Mouse (Mus musculus) midbrain, postnatal 0 days (tissue): ENCODE measurements at regions not wholly inside any gene's neighbourhood (a gene's known extent, or its start where the extent isn't known, plus 50 kb on each side); places are given as distances from the start of the nearest gene placed in this dataset.

ENCODE experiments used
- ATAC-seq: fragments of 200-750 bp; cut with Nextera tagmentation; 2 replicates; pipeline ENCODE4 v1.8.0; 2017; ENCODE audit warnings: moderate number of reproducible peaks, mild to moderate bottlenecking, moderate TSS enrichment, moderate library complexity; ENCODE audit not compliant: low FRiP score
- DNase-seq: peaks from one replicate; pipeline ENCODE4 v3.0.0-alpha.2; 2015; ENCODE audit warnings: low spot score
- H3K27ac ChIP-seq: fragments of 300-500 bp; sonication (generic); 2 replicates; pipeline ENCODE4 v1.5.1; 2014; ENCODE audit warnings: low read depth, mild to moderate bottlenecking, low read length, mixed read lengths
- H3K27me3 ChIP-seq: fragments of 300-500 bp; sonication (generic); 2 replicates; pipeline ENCODE4 v1.6.1; 2014; ENCODE audit warnings: low read length, control low read depth, mixed read lengths; ENCODE audit not compliant: insufficient read depth
- H3K36me3 ChIP-seq: fragments of 300-500 bp; sonication (generic); 2 replicates; pipeline ENCODE4 v1.6.1; 2014; ENCODE audit warnings: low read length, control low read depth, mixed read lengths; ENCODE audit not compliant: insufficient read depth
- H3K4me1 ChIP-seq: fragments of 300-500 bp; sonication (generic); 2 replicates; pipeline ENCODE4 v1.6.1; 2014; ENCODE audit warnings: mild to moderate bottlenecking, control low read depth, antibody characterized with exemption, low read length, mixed read lengths; ENCODE audit not compliant: insufficient read depth
- H3K4me2 ChIP-seq: fragments of 300-500 bp; sonication (generic); 2 replicates; pipeline ENCODE4 v1.6.1; 2014; ENCODE audit warnings: low read depth, mild to moderate bottlenecking, low read length, mixed read lengths; ENCODE audit not compliant: poor library complexity, severe bottlenecking
- H3K4me3 ChIP-seq: fragments of 300-500 bp; sonication (generic); 2 replicates; pipeline ENCODE4 v1.5.1; 2014; ENCODE audit warnings: low read depth, mild to moderate bottlenecking, low read length, moderate library complexity
- H3K9ac ChIP-seq: fragments of 300-500 bp; sonication (generic); replicated peaks from 2 replicates; pipeline ENCODE4 v1.6.1; 2014; ENCODE audit warnings: mild to moderate bottlenecking, low read length, moderate library complexity, mixed read lengths; ENCODE audit not compliant: poor library complexity, severe bottlenecking
- H3K9me3 ChIP-seq: fragments of 300-500 bp; sonication (generic); 2 replicates; pipeline ENCODE4 v1.6.1; 2016; ENCODE audit warnings: low read length, control low read depth
- CTCF ChIP-seq: IDR thresholded peaks from 2 replicates; pipeline ENCODE4 v1.5.1; 2016; ENCODE audit warnings: antibody characterized with exemption, mild to moderate bottlenecking
- WGBS: fragments of 180-500 bp; shearing (Covaris S2); extraction: QIAGEN DNeasy Blood & Tissue Kit; methylation state at CpG from one replicate; pipeline ENCODE4 v1.1.7; 2014; 5-methylcytosine and 5-hydroxymethylcytosine counted together

DNA sequence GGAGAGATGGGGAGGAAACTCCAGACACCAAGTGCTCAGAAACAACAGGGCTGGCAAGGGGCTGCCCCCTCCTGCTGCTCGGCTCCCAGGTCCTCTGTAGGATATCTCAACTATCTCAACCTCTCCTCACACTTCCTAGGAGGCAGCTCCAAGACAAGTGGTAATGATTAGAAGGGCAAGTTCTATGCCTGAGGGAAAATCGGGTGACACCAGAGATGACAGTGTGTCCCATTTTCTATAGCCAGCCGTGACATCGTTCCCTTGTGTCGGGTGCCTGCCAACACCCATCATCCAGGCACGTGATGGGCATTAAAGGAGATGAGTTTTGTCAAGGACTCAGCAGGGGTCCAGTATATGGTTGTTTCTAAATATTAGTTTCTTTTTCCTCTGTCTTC is 223.3 kb upstream of the Usp24 start:
- Histone ChIP-seq H3K4me3 (no peak overlapping the region), H3K9ac (no peak overlapping the region), H3K4me1 (no peaks in the 10 kb centered on the region), H3K4me2 (no peak overlapping the region), H3K27ac (no peak overlapping the region), H3K27me3 (no peaks in the 10 kb centered on the region), H3K9me3 (no peaks in the 10 kb centered on the region), H3K36me3 (no peaks in the 10 kb centered on the region)
- no peak for DNase-seq
- 83% methylated on average over 6 of the region's 6 CpGs for WGBS
- TF ChIP-seq CTCF, result no peak
- no peak for ATAC-seq

DNA sequence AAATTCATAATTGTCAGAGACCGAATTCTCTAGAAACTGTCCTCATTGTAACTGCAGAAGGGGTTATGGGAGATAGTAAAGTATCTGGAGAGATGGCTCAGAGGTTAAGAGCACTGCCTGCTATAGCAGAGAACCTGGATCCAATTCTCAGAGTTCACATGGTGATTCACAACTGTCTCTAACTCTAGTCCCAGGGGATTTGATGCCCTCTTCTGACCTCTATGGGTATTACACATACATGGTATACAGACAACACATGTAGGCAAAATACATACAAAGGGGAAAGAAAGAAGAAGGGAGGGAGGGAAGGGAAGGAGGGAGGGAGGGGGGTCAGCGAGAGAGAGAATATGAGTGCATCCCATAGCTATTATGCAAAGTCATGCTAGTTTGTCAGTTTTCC is 222.8 kb upstream of the Usp24 start:
- no peaks in the 10 kb centered on the region for H3K4me1 ChIP-seq
- ATAC-seq, result no peak
- H3K27me3 ChIP-seq, result no peaks in the 10 kb centered on the region
- H3K9ac ChIP-seq, result no peak overlapping the region
- peak; percentile 12 for DNase-seq
- TF ChIP-seq CTCF, result peak; percentile 47
- 91% methylated on average over 2 of the region's 2 CpGs for WGBS
- H3K4me3 ChIP-seq, result no peak overlapping the region
- no peak overlapping the region for H3K27ac ChIP-seq
- no peak overlapping the region for H3K4me2 ChIP-seq
- no peaks in the 10 kb centered on the region for H3K36me3 ChIP-seq
- no peaks in the 10 kb centered on the region for H3K9me3 ChIP-seq

DNA sequence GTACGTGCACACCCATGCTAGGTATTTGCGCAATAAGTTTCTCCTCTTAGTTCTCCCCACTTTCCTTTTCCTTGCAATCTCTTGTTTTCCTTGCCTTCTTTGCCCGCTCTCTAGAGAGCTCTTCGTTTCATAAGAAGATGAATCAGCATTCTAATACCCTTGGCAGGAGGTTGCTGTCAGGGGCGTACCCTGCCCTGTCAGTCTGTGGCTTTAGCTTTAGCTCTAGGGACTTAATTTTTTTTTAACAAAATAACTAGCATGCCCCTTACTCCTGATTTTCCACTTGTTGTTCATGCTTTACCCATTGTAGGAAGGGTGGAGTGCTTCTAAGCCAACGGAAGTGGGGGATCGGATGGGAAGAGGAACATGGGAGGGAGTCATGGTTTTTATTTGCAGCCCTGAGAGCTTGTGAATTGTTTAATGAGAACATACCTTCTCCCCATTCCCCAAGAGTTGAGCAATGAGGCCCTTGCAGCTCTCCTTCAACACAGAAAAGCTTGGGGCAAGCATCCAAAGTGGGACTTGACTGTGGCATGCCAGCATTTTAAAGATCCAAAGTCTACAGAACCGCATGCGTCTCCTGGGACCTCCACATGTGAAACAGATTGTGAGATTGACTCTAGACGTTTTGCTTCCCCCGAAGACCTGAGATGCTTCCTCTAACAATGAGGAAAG is 221.0 kb upstream of the Usp24 start:
- Histone ChIP-seq H3K4me2 (no peak overlapping the region), H3K9ac (no peak overlapping the region), H3K4me3 (no peak overlapping the region), H3K27ac (no peak overlapping the region), H3K9me3 (no peaks in the 10 kb centered on the region), H3K27me3 (no peaks in the 10 kb centered on the region), H3K36me3 (no peaks in the 10 kb centered on the region), H3K4me1 (no peaks in the 10 kb centered on the region)
- no peak for DNase-seq
- WGBS, result 80% methylated on average over 11 of the region's 11 CpGs
- ATAC-seq, result no peak
- no peak for TF ChIP-seq CTCF

DNA sequence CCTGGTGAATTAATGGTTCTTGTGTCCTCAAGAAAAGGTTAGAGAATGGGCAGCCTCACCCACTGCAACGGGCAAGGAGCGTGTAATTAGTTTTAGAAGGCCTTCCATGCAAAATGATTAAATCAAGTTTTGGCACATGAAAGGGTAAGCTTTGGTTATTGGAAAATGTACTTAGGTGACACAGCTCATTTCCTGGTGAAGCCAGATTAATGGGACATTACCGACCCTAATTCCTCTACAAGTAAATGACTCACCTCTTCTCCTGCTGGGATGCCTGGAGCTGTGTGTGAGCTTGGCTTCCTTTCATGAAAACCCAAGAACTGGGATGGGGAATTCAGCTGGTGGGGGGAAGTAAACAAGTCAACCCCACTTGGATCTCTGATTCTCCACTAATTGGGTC is 219.9 kb upstream of the Usp24 start:
- no peak for TF ChIP-seq CTCF
- Histone ChIP-seq H3K27me3 (no peaks in the 10 kb centered on the region), H3K9me3 (no peaks in the 10 kb centered on the region), H3K36me3 (no peaks in the 10 kb centered on the region), H3K4me1 (no peaks in the 10 kb centered on the region), H3K4me2 (no peak overlapping the region), H3K4me3 (no peak overlapping the region), H3K27ac (no peak overlapping the region), H3K9ac (no peak overlapping the region)
- ATAC-seq (no peak), DNase-seq (no peak)
- WGBS, result 69% methylated on average over 3 of the region's 3 CpGs

DNA sequence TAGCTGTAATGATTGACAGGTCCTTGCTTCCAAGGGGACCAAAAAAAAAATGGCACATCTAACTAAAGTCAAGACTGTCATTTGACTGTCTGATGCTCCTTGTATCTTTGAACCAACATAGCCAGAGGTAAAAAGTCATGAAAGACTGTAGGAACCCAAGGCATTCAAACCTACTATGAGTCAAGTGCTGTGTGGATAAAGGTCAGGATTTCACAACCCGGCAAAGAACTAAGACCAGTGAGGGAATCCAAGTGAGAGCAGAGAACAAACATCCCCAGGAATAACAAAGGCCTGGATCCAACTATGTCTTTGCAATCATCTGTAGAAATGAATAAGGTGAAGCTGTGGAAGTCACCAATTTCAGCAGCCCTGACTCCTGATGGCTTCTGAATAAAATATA is 218.2 kb upstream of the Usp24 start:
- Histone ChIP-seq H3K4me3 (no peak overlapping the region), H3K4me2 (no peak overlapping the region), H3K9me3 (no peaks in the 10 kb centered on the region), H3K9ac (no peak overlapping the region), H3K27ac (no peak overlapping the region), H3K27me3 (no peaks in the 10 kb centered on the region), H3K4me1 (no peaks in the 10 kb centered on the region), H3K36me3 (no peaks in the 10 kb centered on the region)
- WGBS, result 86% methylated on average over 1 of the region's 1 CpGs
- ATAC-seq, result no peak
- no peak for DNase-seq
- no peak for TF ChIP-seq CTCF

DNA sequence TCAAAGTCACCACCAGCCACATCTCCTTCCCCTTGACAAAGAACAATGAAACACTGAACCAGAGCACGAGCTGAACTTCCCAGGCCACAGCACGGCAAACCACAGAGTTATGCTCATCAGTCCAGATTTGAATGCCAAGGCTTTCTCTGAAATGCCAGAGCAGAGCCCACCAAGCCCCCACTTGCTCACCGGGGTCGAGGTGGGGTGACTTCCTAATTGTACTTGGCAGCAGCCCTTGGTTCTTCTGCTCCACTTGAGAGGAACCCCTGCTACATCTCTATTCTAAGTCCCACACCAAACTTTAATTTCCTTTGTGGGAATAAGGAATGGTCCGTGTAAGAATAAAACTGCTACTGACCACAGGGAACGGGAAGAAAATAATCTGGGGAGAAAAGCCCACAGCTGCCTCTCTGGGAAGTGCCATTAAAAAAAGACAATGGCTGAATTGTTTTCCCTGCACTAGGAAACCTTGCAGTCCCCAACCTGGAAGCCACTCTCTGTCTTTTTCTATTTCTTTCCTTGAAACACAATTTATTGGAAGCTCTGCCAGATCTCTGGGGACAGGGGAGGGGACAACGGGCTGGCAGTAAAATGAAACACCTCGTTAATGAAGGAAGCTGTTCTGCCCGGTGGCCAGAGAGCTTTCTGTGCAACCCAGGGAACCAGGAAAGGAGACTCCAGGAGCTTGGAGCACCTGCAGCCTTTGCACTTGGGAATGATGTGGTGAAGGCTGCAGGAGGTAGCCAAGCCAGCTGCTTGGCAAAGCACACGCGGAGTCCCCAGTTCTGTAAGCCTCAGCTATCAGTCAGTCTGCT is 215.6 kb upstream of the Usp24 start:
- no peak for TF ChIP-seq CTCF
- no peak overlapping the region for H3K4me3 ChIP-seq
- H3K4me1 ChIP-seq, result 0 out of 2 replicates have a peak, but pooled peaks cover 3% of the 10 kb centered on the region
- DNase-seq (peak; percentile 22), ATAC-seq (no peak)
- H3K27ac ChIP-seq, result no peak overlapping the region
- no peaks in the 10 kb centered on the region for H3K9me3 ChIP-seq
- H3K9ac ChIP-seq, result no peak overlapping the region
- H3K27me3 ChIP-seq, result no peaks in the 10 kb centered on the region
- no peak overlapping the region for H3K4me2 ChIP-seq
- no peaks in the 10 kb centered on the region for H3K36me3 ChIP-seq
- 37% methylated on average over 11 of the region's 11 CpGs for WGBS
